Mouse (Mus musculus) heart, postnatal 0 days (tissue): Measurements from ENCODE around the gene Phf21a. TPM values are rescaled to one million over a fixed set of nuclear protein-coding genes. Genes with fewer than 3 reads are reported as not detected.

Experiments
- ATAC-seq: fragments of 200-750 bp; cut with Nextera tagmentation; 2 replicates; pipeline ENCODE4 v1.8.0; 2017; ENCODE audit warnings: low read depth, moderate number of reproducible peaks, moderate library complexity; ENCODE audit not compliant: insufficient read depth
- DNase-seq: peaks from one replicate; pipeline ENCODE4 v3.0.0-alpha.2; 2016; ENCODE audit warnings: low spot score
- H3K27ac ChIP-seq: fragments of 300-500 bp; sonication (generic); 2 replicates; pipeline ENCODE4 v1.5.1; 2014; ENCODE audit warnings: low read depth, mild to moderate bottlenecking
- H3K27me3 ChIP-seq: fragments of 300-500 bp; sonication (generic); 2 replicates; pipeline ENCODE4 v1.6.1; 2014; ENCODE audit warnings: low read length, mixed read lengths; ENCODE audit not compliant: control insufficient read depth, insufficient read depth
- H3K36me3 ChIP-seq: fragments of 300-500 bp; sonication (generic); replicated peaks from 2 replicates; pipeline ENCODE4 v1.6.1; 2014; ENCODE audit warnings: low read length, mixed read lengths; ENCODE audit not compliant: control insufficient read depth, insufficient read depth
- H3K4me1 ChIP-seq: fragments of 300-500 bp; sonication (generic); 2 replicates; pipeline ENCODE4 v1.6.1; 2014; ENCODE audit warnings: antibody characterized with exemption; ENCODE audit not compliant: control insufficient read depth, insufficient read depth
- H3K4me2 ChIP-seq: fragments of 300-500 bp; sonication (generic); 2 replicates; pipeline ENCODE4 v1.6.1; 2014; ENCODE audit warnings: low read depth, mild to moderate bottlenecking, low read length, moderate library complexity
- H3K4me3 ChIP-seq: fragments of 300-500 bp; sonication (generic); 2 replicates; pipeline ENCODE4 v1.5.1; 2014; ENCODE audit warnings: low read depth, low read length
- H3K9ac ChIP-seq: fragments of 300-500 bp; sonication (generic); replicated peaks from 2 replicates; pipeline ENCODE4 v1.6.1; 2014; ENCODE audit warnings: low read depth, low read length, mixed read lengths
- H3K9me3 ChIP-seq: fragments of 300-500 bp; sonication (generic); replicated peaks from 2 replicates; pipeline ENCODE4 v1.6.1; 2016; ENCODE audit warnings: low read length; ENCODE audit not compliant: control insufficient read depth
- CTCF ChIP-seq: IDR thresholded peaks from 2 replicates; pipeline ENCODE4 v1.5.1; 2016; ENCODE audit warnings: antibody characterized with exemption, control low read depth, low read depth
- EP300 ChIP-seq: IDR thresholded peaks from 2 replicates; pipeline ENCODE4 v1.6.1; 2016; ENCODE audit warnings: antibody characterized with exemption, low read depth
- WGBS: fragments of 180-500 bp; shearing (Covaris S2); extraction: QIAGEN DNeasy Blood & Tissue Kit; methylation state at CpG from one replicate; pipeline ENCODE4 v1.1.7; 2014; 5-methylcytosine and 5-hydroxymethylcytosine counted together
- polyA plus RNA-seq: library from polyadenylated mRNA; unstranded; fragments of >200 nt; fragmentation: Nextera tagmentation; extraction: Ambion mirVana; gene quantifications from 2 replicates; pipeline ENCODE4 v1.2.1, GENCODE M21; 2015
- total RNA-seq: library from RNA; depleted of rRNA; stranded (reverse); fragments of >200 nt; gene quantifications from 2 replicates; pipeline ENCODE4 v1.2.3, GENCODE M21; 2014; ENCODE audit warnings: low replicate concordance

Phf21a gene
- total and polyA plus RNA-seq, 2 experiments from 2014 or later: 9.9 to 41.0 TPM

GRCm38 (mm10) chr2:92386821-92387570 is 294.1 kb downstream of the Phf21a start:
- ATAC-seq (no peak), DNase-seq (no peak)
- no peak overlapping the region for H3K4me2 ChIP-seq
- peaks cover 12% of the 10 kb centered on the region; the same call in 1 of the 2 replicates for H3K36me3 ChIP-seq
- no peak overlapping the region for H3K27ac ChIP-seq
- no peaks in the 10 kb centered on the region for H3K9me3 ChIP-seq
- H3K27me3 ChIP-seq: peaks cover 22% of the 10 kb centered on the region
- WGBS: 85% methylated on average over 30 of the region's 30 CpGs
- H3K4me1 ChIP-seq: peaks cover 10% of the 10 kb centered on the region
- no peak for TF ChIP-seq EP300
- no peak for TF ChIP-seq CTCF
- H3K4me3 ChIP-seq: no peak overlapping the region
- H3K9ac ChIP-seq: no peak overlapping the region

DNA sequence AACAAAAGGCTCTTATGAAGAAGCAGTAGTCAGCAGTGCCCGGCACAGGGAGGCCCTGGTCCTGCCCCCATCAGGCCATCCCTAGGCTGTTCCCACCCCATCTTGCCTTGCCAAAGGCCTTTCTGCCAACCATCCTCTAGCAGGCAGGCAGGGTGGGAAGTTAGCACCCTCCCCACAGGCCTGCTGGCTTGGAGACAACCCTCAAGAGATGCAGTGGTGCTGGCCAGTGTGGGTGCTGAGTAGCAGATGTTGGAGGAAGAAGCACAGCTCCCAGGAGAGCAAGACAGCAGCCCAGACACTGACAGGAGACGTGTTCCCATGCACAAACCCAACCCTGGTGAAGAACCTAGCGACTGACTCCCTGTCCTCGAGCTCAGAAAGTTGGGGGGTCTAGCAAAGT is 294.7 kb downstream of the Phf21a start:
- H3K4me2 ChIP-seq: no peak overlapping the region
- 70% methylated on average over 4 of the region's 4 CpGs for WGBS
- no peak for DNase-seq
- no peak overlapping the region for H3K4me3 ChIP-seq
- TF ChIP-seq EP300: no peak
- no peak for TF ChIP-seq CTCF
- peaks cover 24% of the 10 kb centered on the region for H3K27me3 ChIP-seq
- no peaks in the 10 kb centered on the region for H3K9me3 ChIP-seq
- H3K36me3 ChIP-seq: peaks cover 5% of the 10 kb centered on the region; the same call in 1 of the 2 replicates
- H3K4me1 ChIP-seq: peaks cover 16% of the 10 kb centered on the region
- no peak for ATAC-seq
- H3K27ac ChIP-seq: no peak overlapping the region
- no peak overlapping the region for H3K9ac ChIP-seq

DNA sequence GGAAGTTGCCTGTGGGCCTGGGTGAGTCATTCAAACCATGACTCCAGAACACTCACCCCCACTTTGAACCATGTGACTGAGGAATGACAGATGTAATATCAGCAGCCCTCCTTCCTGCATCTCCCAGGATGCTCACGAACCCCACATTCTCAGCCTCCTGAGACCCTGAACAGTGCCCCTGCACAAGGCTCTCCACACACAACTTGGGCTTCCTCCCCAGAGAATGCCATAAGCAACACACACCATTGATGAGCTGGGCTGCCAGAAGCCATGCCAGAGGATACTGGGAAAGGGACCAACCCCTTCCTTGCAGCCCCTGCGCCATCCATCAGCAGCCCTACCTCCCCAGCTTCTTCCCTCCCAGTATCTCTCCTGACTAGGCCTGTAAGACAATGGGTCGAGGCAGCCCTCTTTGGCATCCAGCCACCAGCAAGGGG is 295.2 kb downstream of the Phf21a start:
- Histone ChIP-seq H3K4me3 (peak overlapping the region; percentile 57; the same call in 1 of the 2 replicates), H3K4me1 (peaks cover 16% of the 10 kb centered on the region), H3K4me2 (no peak overlapping the region), H3K27ac (no peak overlapping the region), H3K9ac (no peak overlapping the region), H3K9me3 (no peaks in the 10 kb centered on the region), H3K36me3 (peaks cover under 1% of the 10 kb centered on the region; the same call in 1 of the 2 replicates), H3K27me3 (peaks cover 28% of the 10 kb centered on the region)
- DNase-seq (no peak), ATAC-seq (no peak)
- TF ChIP-seq CTCF (no peak), EP300 (no peak)
- WGBS: 53% methylated on average over 3 of the region's 3 CpGs

GRCm38 (mm10) chr2:92388891-92389641 is 296.1 kb downstream of the Phf21a start:
- peak overlapping the region; percentile 67 for H3K4me2 ChIP-seq
- H3K4me3 ChIP-seq: peak overlapping the region; percentile 57
- DNase-seq (peak; percentile 70), ATAC-seq (peak; percentile 76)
- no peaks in the 10 kb centered on the region for H3K9me3 ChIP-seq
- H3K27me3 ChIP-seq: peaks cover 34% of the 10 kb centered on the region
- H3K27ac ChIP-seq: peak overlapping the region; percentile 48
- H3K36me3 ChIP-seq: no peaks in the 10 kb centered on the region
- TF ChIP-seq CTCF (no peak), EP300 (no peak)
- H3K4me1 ChIP-seq: peaks cover 16% of the 10 kb centered on the region
- WGBS: 3% methylated on average over 57 of the region's 62 CpGs
- peak overlapping the region; percentile 41 for H3K9ac ChIP-seq

DNA sequence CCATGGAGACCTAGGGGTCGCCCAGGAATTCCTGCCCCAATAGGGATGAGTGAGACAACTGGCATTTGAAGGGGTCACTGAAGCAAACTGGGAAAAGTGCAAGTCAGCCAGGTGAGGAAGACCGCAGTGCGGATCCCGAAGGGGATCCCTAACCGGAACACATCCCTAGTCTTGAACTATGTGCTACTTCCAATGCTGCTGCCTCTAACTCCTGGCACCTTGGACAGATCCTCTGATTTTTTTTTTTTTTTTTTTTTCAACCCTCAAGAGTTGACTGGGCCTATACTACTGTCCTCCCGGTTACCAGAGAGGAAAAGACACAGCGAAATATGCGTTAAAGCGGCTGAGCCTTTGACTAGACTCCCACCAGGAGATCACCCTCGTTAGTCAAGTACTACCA is 296.7 kb downstream of the Phf21a start:
- 12% methylated on average over 10 of the region's 10 CpGs for WGBS
- Histone ChIP-seq H3K4me1 (peaks cover 16% of the 10 kb centered on the region), H3K36me3 (no peaks in the 10 kb centered on the region), H3K9me3 (no peaks in the 10 kb centered on the region), H3K27me3 (peaks cover 39% of the 10 kb centered on the region), H3K4me2 (peak overlapping the region; percentile 67), H3K27ac (no peak overlapping the region), H3K4me3 (peak overlapping the region; percentile 57), H3K9ac (no peak overlapping the region; the same call in 1 of the 2 replicates)
- DNase-seq (no peak), ATAC-seq (0 out of 2 replicates have a peak, but pooled peaks have one; percentile 1)
- no peak for TF ChIP-seq CTCF
- no peak for TF ChIP-seq EP300
